Mouse (Mus musculus) erythroblast, embryonic 14.5 days (primary cell): ENCODE data around the gene Steap2.

Source experiments
- GATA1 ChIP-seq: IDR thresholded peaks from 2 replicates; pipeline ENCODE4 v1.6.1; 2012; ENCODE audit warnings: low read length, inconsistent platforms, mixed read lengths
- TAL1 ChIP-seq: IDR thresholded peaks from 3 replicates; pipeline ENCODE4 v1.6.1; 2012; ENCODE audit warnings: low read length, inconsistent platforms, mixed read lengths

- no peak for TF ChIP-seq GATA1
- TF ChIP-seq TAL1 = no peak
Observed at GRCm38 (mm10) chr5:5722217-5722616, 27.8 kb upstream of the Steap2 start.
